Mouse (Mus musculus): Measurements from ENCODE around the gene Gm21983. TPM values are rescaled to one million over a fixed set of nuclear protein-coding genes. Genes with fewer than 3 reads are reported as not detected.

Gene Gm21983
- polyA plus RNA-seq, 1 experiment from 2014 or later = not detected

- H3K27ac ChIP-seq (ENCODE audit: low read length) = no peak overlapping the region
- H3K4me1 ChIP-seq (ENCODE audit: insufficient read depth, low read length) = peaks cover 15% of the 10 kb centered on the region
- no peak for ATAC-seq (ENCODE audit: low FRiP score, low TSS enrichment)
- H3K4me3 ChIP-seq (ENCODE audit: low read length) = no peak overlapping the region
- no peaks in the 10 kb centered on the region for H3K27me3 ChIP-seq (ENCODE audit: insufficient read depth, low read length)
- H3K9ac ChIP-seq (replicated peaks; ENCODE audit: low read length) = no peak overlapping the region
- no peaks in the 10 kb centered on the region for H3K9me3 ChIP-seq (ENCODE audit: low read length)
- 95% methylated on average over 7 of the region's 7 CpGs for WGBS
- H3K36me3 ChIP-seq (ENCODE audit: insufficient read depth, low read length) = peaks cover 29% of the 10 kb centered on the region
- no peak overlapping the region for H3K4me2 ChIP-seq (replicated peaks; ENCODE audit: low read depth, low read length)
Observed at GRCm38 (mm10) chr7:27174896-27175295, 6.0 kb downstream of the Gm21983 start.

GRCm38 (mm10) chr7:27174496-27174895 lies 6.4 kb downstream of the Gm21983 start:
- Histone ChIP-seq H3K4me3 (ENCODE audit: low read length) (no peak overlapping the region), H3K9ac (replicated peaks; ENCODE audit: low read length) (no peak overlapping the region), H3K27me3 (ENCODE audit: insufficient read depth, low read length) (no peaks in the 10 kb centered on the region), H3K36me3 (ENCODE audit: insufficient read depth, low read length) (peaks cover 29% of the 10 kb centered on the region), H3K27ac (ENCODE audit: low read length) (no peak overlapping the region), H3K4me2 (replicated peaks; ENCODE audit: low read depth, low read length) (no peak overlapping the region), H3K4me1 (ENCODE audit: insufficient read depth, low read length) (peaks cover 11% of the 10 kb centered on the region), H3K9me3 (ENCODE audit: low read length) (no peaks in the 10 kb centered on the region)
- no peak for ATAC-seq (ENCODE audit: low FRiP score, low TSS enrichment)
- 93% methylated on average over 15 of the region's 15 CpGs for WGBS

- no peak overlapping the region for H3K4me2 ChIP-seq (replicated peaks; ENCODE audit: low read depth, low read length)
- no peaks in the 10 kb centered on the region for H3K9me3 ChIP-seq (ENCODE audit: low read length)
- peaks cover 29% of the 10 kb centered on the region for H3K36me3 ChIP-seq (ENCODE audit: insufficient read depth, low read length)
- H3K27me3 ChIP-seq (ENCODE audit: insufficient read depth, low read length) = no peaks in the 10 kb centered on the region
- 87% methylated on average over 3 of the region's 3 CpGs for WGBS
- H3K27ac ChIP-seq (ENCODE audit: low read length) = no peak overlapping the region
- H3K4me1 ChIP-seq (ENCODE audit: insufficient read depth, low read length) = peaks cover 4% of the 10 kb centered on the region
- H3K9ac ChIP-seq (replicated peaks; ENCODE audit: low read length) = no peak overlapping the region
- no peak overlapping the region for H3K4me3 ChIP-seq (ENCODE audit: low read length)
- ATAC-seq (ENCODE audit: low FRiP score, low TSS enrichment) = no peak
Observed at GRCm38 (mm10) chr7:27170981-27171380, 9.9 kb downstream of the Gm21983 start.

GRCm38 (mm10) chr7:27168371-27168770 lies 12.5 kb downstream of the Gm21983 start:
- ATAC-seq (ENCODE audit: low FRiP score, low TSS enrichment) = no peak
- Histone ChIP-seq H3K4me3 (ENCODE audit: low read length) (no peak overlapping the region), H3K27ac (ENCODE audit: low read length) (no peak overlapping the region), H3K27me3 (ENCODE audit: insufficient read depth, low read length) (no peaks in the 10 kb centered on the region), H3K9me3 (ENCODE audit: low read length) (no peaks in the 10 kb centered on the region), H3K4me2 (replicated peaks; ENCODE audit: low read depth, low read length) (no peak overlapping the region), H3K9ac (replicated peaks; ENCODE audit: low read length) (no peak overlapping the region), H3K36me3 (ENCODE audit: insufficient read depth, low read length) (peaks cover 32% of the 10 kb centered on the region), H3K4me1 (ENCODE audit: insufficient read depth, low read length) (peaks cover 28% of the 10 kb centered on the region)
- WGBS = 72% methylated on average over 5 of the region's 5 CpGs

- peak overlapping the region; percentile 76 for H3K4me3 ChIP-seq (ENCODE audit: low read length)
- H3K9ac ChIP-seq (replicated peaks; ENCODE audit: low read length) = peak overlapping the region; percentile 94
- 73% methylated on average over 11 of the region's 11 CpGs for WGBS
- peak overlapping the region; percentile 80 for H3K4me2 ChIP-seq (replicated peaks; ENCODE audit: low read depth, low read length)
- H3K36me3 ChIP-seq (ENCODE audit: insufficient read depth, low read length) = peaks cover 31% of the 10 kb centered on the region
- no peaks in the 10 kb centered on the region for H3K27me3 ChIP-seq (ENCODE audit: insufficient read depth, low read length)
- H3K4me1 ChIP-seq (ENCODE audit: insufficient read depth, low read length) = peaks cover 35% of the 10 kb centered on the region
- H3K27ac ChIP-seq (ENCODE audit: low read length) = peak overlapping the region; percentile 99
- ATAC-seq (ENCODE audit: low FRiP score, low TSS enrichment) = no peak
- H3K9me3 ChIP-seq (ENCODE audit: low read length) = no peaks in the 10 kb centered on the region
Observed at GRCm38 (mm10) chr7:27167475-27168094, 13.3 kb downstream of the Gm21983 start.

- WGBS = under 1% methylated on average over 51 of the region's 61 CpGs
- H3K27me3 ChIP-seq (ENCODE audit: insufficient read depth, low read length) = no peaks in the 10 kb centered on the region
- no peaks in the 10 kb centered on the region for H3K9me3 ChIP-seq (ENCODE audit: low read length)
- peaks cover 43% of the 10 kb centered on the region for H3K4me1 ChIP-seq (ENCODE audit: insufficient read depth, low read length)
- ATAC-seq (ENCODE audit: low FRiP score, low TSS enrichment) = peak; percentile 83
- H3K27ac ChIP-seq (ENCODE audit: low read length) = peak within 1 kb of the TSS; percentile 99
- H3K9ac ChIP-seq (replicated peaks; ENCODE audit: low read length) = peak within 1 kb of the TSS; percentile 94
- peak within 1 kb of the TSS; percentile 76 for H3K4me3 ChIP-seq (ENCODE audit: low read length)
- peak within 1 kb of the TSS; percentile 80 for H3K4me2 ChIP-seq (replicated peaks; ENCODE audit: low read depth, low read length)
- H3K36me3 ChIP-seq (ENCODE audit: insufficient read depth, low read length) = peaks cover 26% of the 10 kb centered on the region
Observed at GRCm38 (mm10) chr7:27166614-27167474, 14.0 kb downstream of the Gm21983 start, which contains the start of gene Egln2. Gene Egln2 (minus strand): TSS chr7:27166802.

GRCm38 (mm10) chr7:27166229-27166613 lies 14.7 kb downstream of the Gm21983 start:
- Histone ChIP-seq H3K4me3 (ENCODE audit: low read length) (peak overlapping the region; percentile 76), H3K36me3 (ENCODE audit: insufficient read depth, low read length) (peaks cover 27% of the 10 kb centered on the region), H3K9ac (replicated peaks; ENCODE audit: low read length) (peak overlapping the region; percentile 94), H3K4me2 (replicated peaks; ENCODE audit: low read depth, low read length) (peak overlapping the region; percentile 80), H3K4me1 (ENCODE audit: insufficient read depth, low read length) (peaks cover 49% of the 10 kb centered on the region), H3K27ac (ENCODE audit: low read length) (peak overlapping the region; percentile 99), H3K9me3 (ENCODE audit: low read length) (no peaks in the 10 kb centered on the region), H3K27me3 (ENCODE audit: insufficient read depth, low read length) (no peaks in the 10 kb centered on the region)
- peak; percentile 83 for ATAC-seq (ENCODE audit: low FRiP score, low TSS enrichment)
- WGBS = 0% methylated on average over 26 of the region's 43 CpGs

- Histone ChIP-seq H3K4me1 (ENCODE audit: insufficient read depth, low read length) (peaks cover 54% of the 10 kb centered on the region), H3K36me3 (ENCODE audit: insufficient read depth, low read length) (peaks cover 23% of the 10 kb centered on the region), H3K4me2 (replicated peaks; ENCODE audit: low read depth, low read length) (peak overlapping the region; percentile 80), H3K4me3 (ENCODE audit: low read length) (peak overlapping the region; percentile 76), H3K27ac (ENCODE audit: low read length) (peak overlapping the region; percentile 99), H3K9ac (replicated peaks; ENCODE audit: low read length) (peak overlapping the region; percentile 94), H3K27me3 (ENCODE audit: insufficient read depth, low read length) (no peaks in the 10 kb centered on the region), H3K9me3 (ENCODE audit: low read length) (no peaks in the 10 kb centered on the region)
- under 1% methylated on average over 8 of the region's 8 CpGs for WGBS
- ATAC-seq (ENCODE audit: low FRiP score, low TSS enrichment) = no peak
Observed at GRCm38 (mm10) chr7:27165696-27166095, 15.2 kb downstream of the Gm21983 start.

- no peaks in the 10 kb centered on the region for H3K27me3 ChIP-seq (ENCODE audit: insufficient read depth, low read length)
- H3K4me1 ChIP-seq (ENCODE audit: insufficient read depth, low read length) = peaks cover 60% of the 10 kb centered on the region
- peaks cover 21% of the 10 kb centered on the region for H3K36me3 ChIP-seq (ENCODE audit: insufficient read depth, low read length)
- no peaks in the 10 kb centered on the region for H3K9me3 ChIP-seq (ENCODE audit: low read length)
- WGBS = 59% methylated on average over 23 of the region's 23 CpGs
- H3K4me2 ChIP-seq (replicated peaks; ENCODE audit: low read depth, low read length) = peak overlapping the region; percentile 80
- peak overlapping the region; percentile 99; the same call in 1 of the 2 replicates for H3K27ac ChIP-seq (ENCODE audit: low read length)
- H3K4me3 ChIP-seq (ENCODE audit: low read length) = peak overlapping the region; percentile 76
- peak overlapping the region; percentile 94 for H3K9ac ChIP-seq (replicated peaks; ENCODE audit: low read length)
- ATAC-seq (ENCODE audit: low FRiP score, low TSS enrichment) = no peak
Observed at GRCm38 (mm10) chr7:27165007-27165655, 15.8 kb downstream of the Gm21983 start.
